Mouse (Mus musculus) midbrain, embryonic 14.5 days (tissue): ENCODE measurements at regions not wholly inside any gene's neighbourhood (a gene's known extent, or its start where the extent isn't known, plus 50 kb on each side); places are given as distances from the start of the nearest gene placed in this dataset. TPM values are rescaled to one million over a fixed set of nuclear protein-coding genes. Genes with fewer than 3 reads are reported as not detected.

Source experiments
- microRNA-seq: library from miRNA; unstranded; fragments of <30 nt; microRNA quantifications from one replicate; pipeline ENCODE4, GENCODE M21; 2016

Small RNAs in the stretch of these regions (microRNA-seq; reads per million reads assigned to microRNA genes)
- not detected for gene Gm44495
